Mouse (Mus musculus) limb, embryonic 11.5 days (tissue): Measurements from ENCODE around the gene Glis2. TPM values are rescaled to one million over a fixed set of nuclear protein-coding genes. Genes with fewer than 3 reads are reported as not detected.

Experiments used
- ATAC-seq: fragments of 200-750 bp; cut with Nextera tagmentation; 2 replicates; pipeline ENCODE4 v1.8.0; 2017; ENCODE audit warnings: low read depth; ENCODE audit not compliant: insufficient number of reproducible peaks, low FRiP score, low TSS enrichment
- DNase-seq: peaks from one replicate; pipeline ENCODE4 v3.0.0-alpha.2; 2015; ENCODE audit warnings: low spot score
- H3K27ac ChIP-seq: fragments of 300-500 bp; sonication (generic); replicated peaks from 2 replicates; pipeline ENCODE4 v1.5.1; 2014; ENCODE audit warnings: low read depth, mild to moderate bottlenecking, low read length
- H3K27me3 ChIP-seq: fragments of 300-500 bp; sonication (generic); 2 replicates; pipeline ENCODE4 v1.6.1; 2014; ENCODE audit warnings: mild to moderate bottlenecking, low read length, mixed read lengths; ENCODE audit not compliant: control insufficient read depth, insufficient read depth
- H3K36me3 ChIP-seq: fragments of 300-500 bp; sonication (generic); 2 replicates; pipeline ENCODE4 v1.6.1; 2014; ENCODE audit warnings: mild to moderate bottlenecking, low read length, moderate library complexity, mixed read lengths; ENCODE audit not compliant: control insufficient read depth, insufficient read depth
- H3K4me1 ChIP-seq: fragments of 300-500 bp; sonication (generic); 2 replicates; pipeline ENCODE4 v1.6.1; 2014; ENCODE audit warnings: low read length, mixed read lengths; ENCODE audit not compliant: control insufficient read depth, insufficient read depth
- H3K4me2 ChIP-seq: fragments of 300-500 bp; sonication (generic); 2 replicates; pipeline ENCODE4 v1.6.1; 2014; ENCODE audit warnings: low read depth, mild to moderate bottlenecking, moderate library complexity; ENCODE audit not compliant: severe bottlenecking
- H3K4me3 ChIP-seq: fragments of 300-500 bp; sonication (generic); 2 replicates; pipeline ENCODE4 v1.5.1; 2014; ENCODE audit warnings: low read depth, low read length
- H3K9ac ChIP-seq: fragments of 300-500 bp; sonication (generic); 2 replicates; pipeline ENCODE4 v1.6.1; 2014; ENCODE audit warnings: mild to moderate bottlenecking, low read length
- H3K9me3 ChIP-seq: fragments of 300-500 bp; sonication (generic); 2 replicates; pipeline ENCODE4 v1.6.1; 2016; ENCODE audit warnings: low read length; ENCODE audit not compliant: control insufficient read depth
- WGBS: fragments of 180-500 bp; shearing (Covaris S2); extraction: QIAGEN DNeasy Blood & Tissue Kit; methylation state at CpG from one replicate; pipeline ENCODE4 v1.1.7; 2014; 5-methylcytosine and 5-hydroxymethylcytosine counted together
- polyA plus RNA-seq: library from polyadenylated mRNA; unstranded; fragments of >200 nt; fragmentation: Nextera tagmentation; extraction: Ambion mirVana; gene quantifications from 2 replicates; pipeline ENCODE4 v1.2.1, GENCODE M21; 2014

Gene Glis2
- polyA plus RNA-seq: 26.2 and 27.4 TPM in 2 replicates

GRCm38 (mm10) chr16:4593971-4594813 is at the start of gene Glis2:
Glis2 (plus strand) TSS chr16:4594713.
- H3K36me3 ChIP-seq: no peaks in the 10 kb centered on the region
- WGBS: under 1% methylated on average over 34 of the region's 74 CpGs
- no peaks in the 10 kb centered on the region for H3K27me3 ChIP-seq
- peak; percentile 85 for ATAC-seq
- H3K27ac ChIP-seq: peak within 1 kb of the TSS; percentile 85
- peak within 1 kb of the TSS; percentile 77 for H3K9ac ChIP-seq
- peaks cover 53% of the 10 kb centered on the region for H3K4me1 ChIP-seq
- peak within 1 kb of the TSS; percentile 99 for H3K4me2 ChIP-seq
- H3K9me3 ChIP-seq: no peaks in the 10 kb centered on the region
- peak within 1 kb of the TSS; percentile 64 for H3K4me3 ChIP-seq
- peak; percentile 89 for DNase-seq

GRCm38 (mm10) chr16:4544845-4545244 is 49.7 kb upstream of the Glis2 start:
- WGBS: 78% methylated on average over 9 of the region's 9 CpGs
- Histone ChIP-seq H3K9me3 (no peaks in the 10 kb centered on the region), H3K27ac (no peak overlapping the region), H3K9ac (no peak overlapping the region), H3K36me3 (peaks cover 15% of the 10 kb centered on the region), H3K4me3 (no peak overlapping the region), H3K4me1 (no peaks in the 10 kb centered on the region), H3K27me3 (no peaks in the 10 kb centered on the region), H3K4me2 (no peak overlapping the region)
- no peak for ATAC-seq
- no peak for DNase-seq

GRCm38 (mm10) chr16:4546838-4547237 is 47.7 kb upstream of the Glis2 start:
- no peak for DNase-seq
- 89% methylated on average over 8 of the region's 8 CpGs for WGBS

GRCm38 (mm10) chr16:4547611-4548010 is 46.9 kb upstream of the Glis2 start:
- ATAC-seq (no peak), DNase-seq (no peak)
- 96% methylated on average over 5 of the region's 5 CpGs for whole genome bisulfite sequencing
- peaks cover 15% of the 10 kb centered on the region for H3K36me3 ChIP-seq
- no peak overlapping the region for H3K9ac ChIP-seq
- no peaks in the 10 kb centered on the region for H3K27me3 ChIP-seq
- peaks cover 13% of the 10 kb centered on the region for H3K4me1 ChIP-seq
- H3K4me2 ChIP-seq: no peak overlapping the region
- no peak overlapping the region for H3K4me3 ChIP-seq
- H3K9me3 ChIP-seq: no peaks in the 10 kb centered on the region
- H3K27ac ChIP-seq: no peak overlapping the region

More at GRCm38 (mm10) chr16:4546838-4547237, 47.7 kb upstream of the Glis2 start:
- Histone ChIP-seq H3K9ac (no peak overlapping the region), H3K36me3 (peaks cover 15% of the 10 kb centered on the region), H3K4me1 (peaks cover 5% of the 10 kb centered on the region), H3K4me2 (no peak overlapping the region), H3K4me3 (no peak overlapping the region), H3K27ac (no peak overlapping the region), H3K9me3 (no peaks in the 10 kb centered on the region), H3K27me3 (no peaks in the 10 kb centered on the region)
- no peak for ATAC-seq

- peaks cover 15% of the 10 kb centered on the region for H3K36me3 ChIP-seq
- WGBS: 88% methylated on average over 18 of the region's 18 CpGs
- peaks cover 25% of the 10 kb centered on the region for H3K4me1 ChIP-seq
- DNase-seq (no peak), ATAC-seq (no peak)
- H3K9ac ChIP-seq: no peak overlapping the region
- H3K4me3 ChIP-seq: no peak overlapping the region
- no peak overlapping the region for H3K4me2 ChIP-seq
- no peak overlapping the region for H3K27ac ChIP-seq
- no peaks in the 10 kb centered on the region for H3K27me3 ChIP-seq
- H3K9me3 ChIP-seq: no peaks in the 10 kb centered on the region
Observed at GRCm38 (mm10) chr16:4548953-4549688, 45.4 kb upstream of the Glis2 start.

- ATAC-seq: no peak
- Histone ChIP-seq H3K9ac (no peak overlapping the region), H3K27me3 (no peaks in the 10 kb centered on the region), H3K27ac (no peak overlapping the region), H3K9me3 (no peaks in the 10 kb centered on the region), H3K4me3 (no peak overlapping the region), H3K36me3 (peaks cover 9% of the 10 kb centered on the region), H3K4me1 (peaks cover 29% of the 10 kb centered on the region), H3K4me2 (no peak overlapping the region)
- WGBS: 50% methylated on average over 13 of the region's 13 CpGs
- DNase-seq: peak; percentile 77
Observed at GRCm38 (mm10) chr16:4551056-4551455, 43.5 kb upstream of the Glis2 start.

GRCm38 (mm10) chr16:4551885-4552284 is 42.6 kb upstream of the Glis2 start:
- H3K4me1 ChIP-seq: peaks cover 29% of the 10 kb centered on the region
- no peak overlapping the region for H3K4me3 ChIP-seq
- H3K9me3 ChIP-seq: no peaks in the 10 kb centered on the region
- DNase-seq: no peak
- 90% methylated on average over 12 of the region's 12 CpGs for WGBS
- H3K27ac ChIP-seq: no peak overlapping the region; the same call in 1 of the 2 replicates
- no peak overlapping the region for H3K4me2 ChIP-seq
- ATAC-seq: no peak
- peaks cover 9% of the 10 kb centered on the region for H3K36me3 ChIP-seq
- no peak overlapping the region for H3K9ac ChIP-seq
- H3K27me3 ChIP-seq: no peaks in the 10 kb centered on the region

- H3K4me1 ChIP-seq: peaks cover 39% of the 10 kb centered on the region
- 6% methylated on average over 5 of the region's 6 CpGs for WGBS
- peak overlapping the region; percentile 47; the same call in 1 of the 2 replicates for H3K9ac ChIP-seq
- peak overlapping the region; percentile 34 for H3K4me2 ChIP-seq
- no peaks in the 10 kb centered on the region for H3K9me3 ChIP-seq
- no peak overlapping the region for H3K4me3 ChIP-seq
- peak overlapping the region; percentile 92 for H3K27ac ChIP-seq
- ATAC-seq (peak; percentile 74), DNase-seq (peak; percentile 89)
- H3K27me3 ChIP-seq: no peaks in the 10 kb centered on the region
- peaks cover 7% of the 10 kb centered on the region for H3K36me3 ChIP-seq
Observed at GRCm38 (mm10) chr16:4552829-4553550, 41.5 kb upstream of the Glis2 start.
